Mouse (Mus musculus) neural tube, embryonic 14.5 days (tissue): ENCODE measurements around the gene Smoc1. TPM values are rescaled to one million over a fixed set of nuclear protein-coding genes. Genes with fewer than 3 reads are reported as not detected.
A peak's percentile ranks its signal among the peaks of the same experiment; 100 is the strongest.

ENCODE experiments used
- ATAC-seq: fragments of 200-750 bp; cut with Nextera tagmentation; 2 replicates; pipeline ENCODE4 v1.8.0; 2017; ENCODE audit warnings: low read depth, mild to moderate bottlenecking, moderate TSS enrichment, moderate library complexity
- H3K27ac ChIP-seq: fragments of 300-500 bp; sonication (generic); 2 replicates; pipeline ENCODE4 v1.5.1; 2014; ENCODE audit warnings: low read depth, mild to moderate bottlenecking, control low read depth, low read length, moderate library complexity, mixed read lengths
- H3K27me3 ChIP-seq: fragments of 300-500 bp; sonication (generic); 2 replicates; pipeline ENCODE4 v1.6.1; 2014; ENCODE audit warnings: low read length; ENCODE audit not compliant: control insufficient read depth, insufficient read depth
- H3K36me3 ChIP-seq: fragments of 300-500 bp; sonication (generic); 2 replicates; pipeline ENCODE4 v1.6.1; 2014; ENCODE audit warnings: low read length, mixed read lengths; ENCODE audit not compliant: control insufficient read depth, insufficient read depth
- H3K4me1 ChIP-seq: fragments of 300-500 bp; sonication (generic); 2 replicates; pipeline ENCODE4 v1.6.1; 2014; ENCODE audit warnings: low read length; ENCODE audit not compliant: control insufficient read depth, insufficient read depth
- H3K4me2 ChIP-seq: fragments of 300-500 bp; sonication (generic); 2 replicates; pipeline ENCODE4 v1.6.1; 2014; ENCODE audit warnings: mild to moderate bottlenecking, low read depth, low read length, control low read depth
- H3K4me3 ChIP-seq: fragments of 300-500 bp; sonication (generic); 2 replicates; pipeline ENCODE4 v1.5.1; 2014; ENCODE audit warnings: low read depth, low read length, control low read depth, mixed read lengths
- H3K9ac ChIP-seq: fragments of 300-500 bp; sonication (generic); replicated peaks from 2 replicates; pipeline ENCODE4 v1.6.1; 2014; ENCODE audit warnings: low read depth, mild to moderate bottlenecking, control low read depth, low read length, mixed read lengths
- H3K9me3 ChIP-seq: fragments of 300-500 bp; sonication (generic); 2 replicates; pipeline ENCODE4 v1.6.1; 2016; ENCODE audit warnings: low read length; ENCODE audit not compliant: control insufficient read depth
- WGBS: fragments of 180-500 bp; shearing (Covaris S2); extraction: QIAGEN DNeasy Blood & Tissue Kit; methylation state at CpG from one replicate; pipeline ENCODE4 v1.1.7; 2014; 5-methylcytosine and 5-hydroxymethylcytosine counted together
- polyA plus RNA-seq: library from polyadenylated mRNA; unstranded; fragments of >200 nt; fragmentation: Nextera tagmentation; extraction: Ambion mirVana; gene quantifications from 2 replicates; pipeline ENCODE4 v1.2.1, GENCODE M21; 2014

Smoc1 gene
- polyA plus RNA-seq, 1 experiment from 2014 or later, result 10.1 TPM

DNA sequence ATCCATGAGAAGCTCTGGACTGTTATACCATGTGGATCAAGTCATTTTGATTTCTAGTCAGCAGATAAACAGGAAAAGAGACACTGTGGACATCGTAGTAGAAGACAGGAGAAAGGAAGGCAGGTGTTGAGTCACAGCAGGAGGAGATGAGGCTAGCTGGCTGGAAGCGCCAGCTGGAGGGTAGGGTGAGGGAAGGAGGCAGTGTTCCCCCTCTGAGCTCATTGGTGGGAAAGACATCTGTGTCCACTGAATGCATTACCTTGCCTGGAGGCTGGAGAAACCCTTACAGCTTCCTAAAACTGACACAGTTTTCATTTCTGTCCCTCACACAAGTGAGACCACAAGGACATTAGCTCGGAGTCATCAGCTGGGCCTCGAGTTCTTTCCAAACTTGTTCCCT is 192.7 kb downstream of the Smoc1 start:
- WGBS, result 74% methylated on average over 4 of the region's 4 CpGs

DNA sequence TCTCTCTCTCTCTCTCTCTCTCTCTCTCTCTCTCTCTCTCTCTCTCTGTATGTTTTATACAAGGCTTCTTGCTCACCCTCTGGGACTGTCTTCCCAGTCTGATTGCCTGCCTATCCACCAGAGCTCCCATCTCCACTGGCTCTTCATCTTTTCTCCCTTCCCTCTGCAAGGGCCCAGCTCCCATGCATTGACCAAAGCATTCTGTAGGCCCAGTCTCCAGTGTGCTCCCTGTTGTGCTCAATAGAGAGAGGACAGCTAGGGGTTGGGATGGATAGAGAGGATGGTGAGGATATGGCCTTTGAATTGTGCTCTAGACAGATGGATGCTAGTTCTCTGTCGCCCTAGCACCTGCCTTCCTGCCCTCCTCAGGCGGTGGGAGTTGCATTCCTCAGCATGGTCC is 196.7 kb downstream of the Smoc1 start:
- H3K4me2 ChIP-seq, result no peak overlapping the region
- H3K27ac ChIP-seq, result no peak overlapping the region

More for the DNA sequence above, 192.7 kb downstream of the Smoc1 start:
- Histone ChIP-seq H3K4me2 (no peak overlapping the region), H3K9ac (no peak overlapping the region), H3K4me1 (no peaks in the 10 kb centered on the region), H3K36me3 (no peaks in the 10 kb centered on the region), H3K9me3 (no peaks in the 10 kb centered on the region), H3K4me3 (no peak overlapping the region), H3K27ac (no peak overlapping the region), H3K27me3 (no peaks in the 10 kb centered on the region)
- no peak for ATAC-seq

DNA sequence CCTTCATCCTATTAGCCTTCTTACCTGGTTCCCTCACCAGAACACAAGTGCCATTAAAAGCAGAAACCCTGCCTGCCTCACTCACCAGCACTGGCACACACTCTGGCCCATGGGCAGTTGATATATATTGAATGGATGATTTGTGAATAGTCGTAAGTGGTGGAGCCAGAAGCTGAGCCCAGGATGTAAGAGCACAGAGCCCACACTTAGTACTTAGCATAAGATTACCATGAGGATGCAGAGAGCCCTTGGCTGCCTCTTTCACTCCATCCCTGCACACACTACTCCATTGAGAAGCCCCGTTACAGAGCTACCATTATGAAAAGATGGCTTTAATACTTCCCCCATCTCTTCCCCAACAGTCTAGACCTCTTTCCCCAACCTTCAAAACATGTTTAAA is 198.2 kb downstream of the Smoc1 start:
- Histone ChIP-seq H3K9me3 (no peaks in the 10 kb centered on the region), H3K4me1 (peaks cover 20% of the 10 kb centered on the region), H3K4me3 (no peak overlapping the region), H3K9ac (no peak overlapping the region), H3K4me2 (no peak overlapping the region), H3K36me3 (no peaks in the 10 kb centered on the region), H3K27ac (no peak overlapping the region), H3K27me3 (no peaks in the 10 kb centered on the region)
- ATAC-seq, result no peak
- WGBS, result 75% methylated on average over 2 of the region's 2 CpGs

More for the DNA sequence above, 196.7 kb downstream of the Smoc1 start:
- WGBS, result 75% methylated on average over 2 of the region's 2 CpGs
- H3K9me3 ChIP-seq, result no peaks in the 10 kb centered on the region
- no peaks in the 10 kb centered on the region for H3K36me3 ChIP-seq
- peaks cover 15% of the 10 kb centered on the region for H3K4me1 ChIP-seq
- H3K9ac ChIP-seq, result no peak overlapping the region
- H3K4me3 ChIP-seq, result no peak overlapping the region
- ATAC-seq, result no peak
- no peaks in the 10 kb centered on the region for H3K27me3 ChIP-seq

DNA sequence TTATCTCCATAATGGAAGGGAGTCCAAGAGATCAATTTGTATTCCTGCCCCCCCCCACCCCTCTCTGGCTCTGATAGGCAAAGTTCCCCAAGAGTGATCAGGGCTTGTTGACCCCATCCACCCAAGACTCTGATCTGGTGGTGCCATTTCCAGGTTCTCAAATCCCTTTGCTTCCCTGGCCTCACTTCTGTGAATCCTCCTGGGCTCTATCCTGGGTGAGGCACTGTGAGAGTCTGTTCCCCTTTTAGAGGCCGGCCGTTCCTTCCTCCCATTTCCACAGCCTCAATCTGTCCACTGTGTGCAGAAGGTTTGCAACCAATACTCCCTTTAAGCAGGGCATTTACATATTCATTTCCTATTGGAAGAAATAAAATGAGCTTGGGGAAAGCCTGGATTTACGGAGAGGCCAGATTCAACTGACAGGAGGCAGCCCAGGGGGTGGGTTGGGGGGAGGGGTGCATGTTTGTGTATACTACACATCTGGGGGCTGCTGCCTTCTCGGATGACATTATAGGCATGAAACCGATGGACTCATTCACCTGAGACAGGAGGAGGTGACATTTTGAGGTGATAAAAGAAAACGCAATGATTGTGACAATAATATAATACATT is 199.5 kb downstream of the Smoc1 start:
- H3K27me3 ChIP-seq, result no peaks in the 10 kb centered on the region
- peak overlapping the region; percentile 57; the same call in 1 of the 2 replicates for H3K27ac ChIP-seq
- no peaks in the 10 kb centered on the region for H3K9me3 ChIP-seq
- peaks cover 20% of the 10 kb centered on the region for H3K4me1 ChIP-seq
- no peak overlapping the region for H3K4me3 ChIP-seq
- ATAC-seq, result 0 out of 2 replicates have a peak, but pooled peaks have one; percentile 21
- no peak overlapping the region for H3K9ac ChIP-seq
- H3K4me2 ChIP-seq, result no peak overlapping the region
- WGBS, result 26% methylated on average over 6 of the region's 6 CpGs
- no peaks in the 10 kb centered on the region for H3K36me3 ChIP-seq

DNA sequence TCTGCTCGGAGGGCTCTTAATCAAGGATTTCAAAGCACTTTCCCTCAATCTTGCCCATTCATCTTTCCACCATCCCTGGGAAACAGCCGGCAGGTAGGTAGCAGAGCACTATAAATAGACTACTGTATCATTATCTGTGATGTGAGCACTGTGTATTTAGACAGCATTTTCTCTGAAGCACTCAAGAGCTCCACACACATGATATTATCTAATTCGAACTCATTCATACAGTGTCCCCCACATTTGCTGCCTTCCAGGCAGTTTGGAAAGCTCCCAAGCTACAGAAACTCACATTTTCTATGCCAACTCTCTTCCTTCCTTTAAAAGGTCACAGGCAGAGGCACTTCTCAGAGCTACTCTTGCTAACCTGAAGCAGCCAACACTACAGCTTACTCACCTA is 200.0 kb downstream of the Smoc1 start:
- H3K4me2 ChIP-seq, result no peak overlapping the region

DNA sequence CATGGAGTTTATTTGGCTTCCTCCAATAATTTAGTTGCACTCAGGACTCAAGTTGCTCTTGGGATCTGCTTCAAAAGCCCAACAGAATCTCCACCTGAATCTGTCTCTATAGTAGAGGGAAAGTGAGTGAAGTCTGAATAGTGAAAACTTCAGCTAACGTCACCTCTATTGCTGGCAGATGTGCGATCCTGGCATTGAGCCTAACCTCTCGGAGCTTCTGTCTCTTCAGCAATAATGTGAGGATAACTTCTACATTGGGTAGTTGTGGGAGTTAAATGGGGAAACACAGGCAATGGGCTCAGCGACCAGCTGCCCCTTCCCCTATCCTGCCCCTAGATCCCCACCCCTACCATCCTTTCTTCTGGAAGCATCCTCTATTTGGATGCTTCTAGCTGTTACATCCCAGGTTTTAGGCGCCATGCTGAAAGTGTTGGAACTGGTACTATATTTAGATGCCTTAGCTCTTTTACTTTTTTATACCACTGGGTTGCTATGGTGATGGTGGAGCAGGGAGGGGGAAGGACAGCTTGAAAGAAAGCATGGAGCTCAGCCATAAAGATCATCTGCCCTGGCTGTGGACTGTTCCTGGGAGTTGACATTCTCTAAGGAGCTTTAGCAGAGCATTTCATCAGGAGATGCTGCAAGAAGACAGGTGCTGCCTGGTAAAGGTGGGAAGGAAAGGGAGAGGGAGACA is 201.3 kb downstream of the Smoc1 start:
- Histone ChIP-seq H3K27ac (no peak overlapping the region), H3K27me3 (no peaks in the 10 kb centered on the region), H3K4me2 (no peak overlapping the region), H3K9me3 (no peaks in the 10 kb centered on the region), H3K36me3 (no peaks in the 10 kb centered on the region), H3K4me3 (no peak overlapping the region), H3K9ac (no peak overlapping the region), H3K4me1 (peaks cover 20% of the 10 kb centered on the region)
- 51% methylated on average over 5 of the region's 5 CpGs for WGBS
- peak; percentile 51; the same call in 1 of the 2 replicates for ATAC-seq

More for the DNA sequence above, 200.0 kb downstream of the Smoc1 start:
- Histone ChIP-seq H3K27me3 (no peaks in the 10 kb centered on the region), H3K4me3 (no peak overlapping the region), H3K4me1 (peaks cover 20% of the 10 kb centered on the region), H3K9ac (no peak overlapping the region), H3K9me3 (no peaks in the 10 kb centered on the region), H3K27ac (peak overlapping the region; percentile 57; the same call in 1 of the 2 replicates), H3K36me3 (no peaks in the 10 kb centered on the region)
- ATAC-seq, result no peak
- WGBS, result 52% methylated on average over 3 of the region's 3 CpGs

DNA sequence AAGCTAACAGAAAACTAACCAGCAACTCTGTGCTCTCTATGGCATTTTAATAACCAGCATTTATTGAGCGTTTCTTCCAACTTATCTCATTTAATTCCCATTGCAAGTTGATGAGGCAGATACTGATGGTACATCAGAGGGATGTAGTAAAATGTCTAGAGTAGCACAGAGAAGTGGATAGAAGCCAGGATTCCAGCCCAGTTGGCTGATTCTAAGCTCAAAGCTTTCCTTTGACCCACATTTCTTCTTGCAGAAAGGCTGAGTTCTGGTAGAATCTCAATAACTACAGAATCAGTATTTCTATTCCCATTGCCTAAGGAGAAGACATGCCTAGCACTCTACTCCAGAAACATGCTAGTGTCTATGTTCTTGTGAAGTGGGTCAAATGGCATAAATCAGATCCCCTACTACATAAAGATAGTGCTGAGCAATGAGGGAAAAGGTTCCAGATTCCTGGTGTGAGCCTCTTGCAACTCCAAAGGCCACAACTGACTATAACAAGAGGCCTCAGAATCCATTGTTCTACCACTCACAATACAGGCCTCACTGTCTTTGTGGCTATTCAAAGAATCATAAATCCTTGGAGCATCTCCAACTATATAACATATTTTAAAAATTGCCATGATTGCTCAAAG is 207.3 kb downstream of the Smoc1 start:
- no peak overlapping the region for H3K4me2 ChIP-seq
- no peaks in the 10 kb centered on the region for H3K36me3 ChIP-seq
- H3K27me3 ChIP-seq, result no peaks in the 10 kb centered on the region
- no peak overlapping the region for H3K4me3 ChIP-seq
- H3K4me1 ChIP-seq, result no peaks in the 10 kb centered on the region
- WGBS, result 83% methylated on average over 1 of the region's 1 CpGs
- H3K9ac ChIP-seq, result no peak overlapping the region
- ATAC-seq, result no peak
- H3K9me3 ChIP-seq, result no peaks in the 10 kb centered on the region
- no peak overlapping the region for H3K27ac ChIP-seq

DNA sequence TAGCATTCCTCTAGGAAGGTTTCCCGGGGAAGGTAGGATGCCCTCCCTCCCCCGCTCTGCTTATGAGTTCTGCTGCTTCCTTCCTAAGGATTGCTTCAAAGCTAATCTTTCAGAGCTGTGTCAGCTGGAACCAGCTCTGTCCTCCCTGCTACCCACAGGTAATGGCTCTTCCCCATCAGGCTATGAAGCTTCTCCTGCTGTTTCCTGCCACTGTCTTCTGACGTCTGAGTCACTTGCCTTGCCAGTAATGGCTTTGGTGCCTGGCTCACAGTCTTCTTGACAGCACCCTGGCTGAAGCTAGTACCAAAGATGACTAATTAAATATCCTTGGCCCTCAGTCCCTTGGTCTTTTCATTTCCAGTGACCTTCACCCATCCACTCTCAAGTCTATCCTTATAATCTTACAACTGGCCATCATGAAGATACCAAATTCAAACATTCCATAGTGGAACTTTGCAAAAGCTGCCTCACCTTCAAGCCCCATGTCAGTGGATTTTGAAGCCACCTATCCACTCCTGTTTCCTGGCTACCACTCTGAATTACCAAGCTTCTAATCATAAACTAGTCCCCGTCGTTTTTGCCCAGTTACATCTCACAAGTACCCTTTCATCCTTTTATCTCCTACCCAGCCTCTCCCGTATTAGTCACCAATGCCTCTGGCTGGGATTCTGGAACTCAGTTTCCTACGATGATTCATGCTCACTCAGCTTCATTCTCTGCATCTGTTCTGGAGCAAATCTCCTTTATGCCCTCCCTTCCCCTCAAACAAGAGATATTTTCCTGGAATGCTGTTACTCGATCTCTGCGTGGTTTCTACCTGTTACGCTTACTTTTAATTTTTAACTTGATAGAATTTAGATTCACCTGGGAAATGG is 209.1 kb downstream of the Smoc1 start:
- Histone ChIP-seq H3K36me3 (no peaks in the 10 kb centered on the region), H3K27ac (no peak overlapping the region), H3K4me3 (no peak overlapping the region), H3K9me3 (no peaks in the 10 kb centered on the region), H3K27me3 (no peaks in the 10 kb centered on the region), H3K4me1 (no peaks in the 10 kb centered on the region), H3K9ac (no peak overlapping the region), H3K4me2 (no peak overlapping the region)
- 84% methylated on average over 10 of the region's 10 CpGs for WGBS
- no peak for ATAC-seq
